Mouse (Mus musculus) heart, embryonic 13.5 days (tissue): ENCODE results near the gene Ankrd28. TPM values are rescaled to one million over a fixed set of nuclear protein-coding genes. Genes with fewer than 3 reads are reported as not detected.

Source experiments
- polyA plus RNA-seq: library from polyadenylated mRNA; unstranded; fragments of >200 nt; fragmentation: Nextera tagmentation; extraction: Ambion mirVana; gene quantifications from 2 replicates; pipeline ENCODE4 v1.2.1, GENCODE M21; 2015

Ankrd28 gene
- polyA plus RNA-seq, 1 experiment from 2014 or later: 4.9 TPM

Other genes starting within 250 kb of the Ankrd28 start
- 8.1 and 8.3 TPM in 2 replicates for gene Colq, start 239.3 kb downstream of the Ankrd28 start, polyA plus RNA-seq
- gene Gm49387, start 189.8 kb downstream of the Ankrd28 start, polyA plus RNA-seq: 2.1 TPM in 1 of 2 replicates, not detected in the other
- gene Btd, start 189.6 kb downstream of the Ankrd28 start, polyA plus RNA-seq: 19.8 and 25.3 TPM in 2 replicates
- gene Hacl1, start 189.4 kb downstream of the Ankrd28 start, polyA plus RNA-seq: 10.2 and 10.7 TPM in 2 replicates
- 0.23 and 0.24 TPM in 2 replicates for gene Galnt15, start 198.3 kb upstream of the Ankrd28 start, polyA plus RNA-seq